Mouse (Mus musculus) limb, embryonic 13.5 days (tissue): ENCODE results near the gene Strada. TPM values are rescaled to one million over a fixed set of nuclear protein-coding genes. Genes with fewer than 3 reads are reported as not detected.
"Not testable (repeated sequence)": the region's sequence is repeated elsewhere in the genome, so short reads cannot be mapped to it uniquely, and the experiment has no call there.

Experiments
- ATAC-seq: fragments of 200-750 bp; cut with Nextera tagmentation; 2 replicates; pipeline ENCODE4 v1.8.0; 2017; ENCODE audit warnings: low read depth, moderate number of reproducible peaks, moderate TSS enrichment; ENCODE audit not compliant: low FRiP score
- H3K27ac ChIP-seq: fragments of 300-500 bp; sonication (generic); 2 replicates; pipeline ENCODE4 v1.5.1; 2015; ENCODE audit warnings: inconsistent platforms, mild to moderate bottlenecking, moderate library complexity
- H3K27me3 ChIP-seq: fragments of 300-500 bp; sonication (generic); 2 replicates; pipeline ENCODE4 v1.6.1; 2015; ENCODE audit warnings: mild to moderate bottlenecking, inconsistent platforms
- H3K36me3 ChIP-seq: fragments of 300-500 bp; sonication (generic); 2 replicates; pipeline ENCODE4 v1.6.1; 2015; ENCODE audit warnings: inconsistent platforms, mild to moderate bottlenecking, moderate library complexity
- H3K4me1 ChIP-seq: fragments of 300-500 bp; sonication (generic); 2 replicates; pipeline ENCODE4 v1.6.1; 2015; ENCODE audit warnings: inconsistent platforms
- H3K4me2 ChIP-seq: fragments of 300-500 bp; sonication (generic); replicated peaks from 2 replicates; pipeline ENCODE4 v1.6.1; 2015; ENCODE audit warnings: inconsistent platforms, mild to moderate bottlenecking, moderate library complexity
- H3K4me3 ChIP-seq: fragments of 300-500 bp; sonication (generic); 2 replicates; pipeline ENCODE4 v1.5.1; 2015; ENCODE audit warnings: moderate library complexity, mild to moderate bottlenecking, inconsistent platforms
- H3K9ac ChIP-seq: fragments of 300-500 bp; sonication (generic); 2 replicates; pipeline ENCODE4 v1.6.1; 2015; ENCODE audit warnings: mild to moderate bottlenecking, inconsistent platforms
- H3K9me3 ChIP-seq: fragments of 300-500 bp; sonication (generic); 2 replicates; pipeline ENCODE4 v1.6.1; 2016; ENCODE audit warnings: inconsistent platforms
- WGBS: fragments of 180-500 bp; shearing (Covaris S2); methylation state at CpG from one replicate; pipeline ENCODE4 v1.1.7; 2015; 5-methylcytosine and 5-hydroxymethylcytosine counted together
- polyA plus RNA-seq: library from polyadenylated mRNA; unstranded; fragments of >200 nt; fragmentation: Nextera tagmentation; extraction: Ambion mirVana; gene quantifications from 2 replicates; pipeline ENCODE4 v1.2.1, GENCODE M21; 2015

The Strada gene
- polyA plus RNA-seq, 1 experiment from 2014 or later, result 32.8 TPM

- Histone ChIP-seq H3K36me3 (peaks cover 97% of the 10 kb centered on the region), H3K27me3 (no peaks in the 10 kb centered on the region), H3K9me3 (no peaks in the 10 kb centered on the region), H3K9ac (no peak overlapping the region), H3K27ac (no peak overlapping the region), H3K4me1 (peaks cover 6% of the 10 kb centered on the region), H3K4me3 (no peak overlapping the region), H3K4me2 (no peak overlapping the region)
- 91% methylated on average over 3 of the region's 3 CpGs for WGBS
- no peak for ATAC-seq
Measured at GRCm38 (mm10) chr11:106151219-106151618, 50.7 kb downstream of the Strada start.

- peak overlapping the region; percentile 61; the same call in 1 of the 2 replicates for H3K27ac ChIP-seq
- no peak for ATAC-seq
- no peaks in the 10 kb centered on the region for H3K9me3 ChIP-seq
- H3K36me3 ChIP-seq, result peaks cover 52% of the 10 kb centered on the region
- peak overlapping the region; percentile 28; the same call in 1 of the 2 replicates for H3K4me2 ChIP-seq
- H3K4me1 ChIP-seq, result no peaks in the 10 kb centered on the region
- WGBS, result 53% methylated on average over 8 of the region's 8 CpGs
- H3K4me3 ChIP-seq, result no peak overlapping the region
- H3K9ac ChIP-seq, result no peak overlapping the region
- H3K27me3 ChIP-seq, result no peaks in the 10 kb centered on the region
Measured at GRCm38 (mm10) chr11:106134580-106135528, 67.1 kb downstream of the Strada start.

- H3K4me3 ChIP-seq, result no peak overlapping the region
- no peaks in the 10 kb centered on the region for H3K27me3 ChIP-seq
- ATAC-seq, result no peak
- 95% methylated on average over 5 of the region's 5 CpGs for WGBS
- H3K9me3 ChIP-seq, result no peaks in the 10 kb centered on the region
- H3K27ac ChIP-seq, result no peak overlapping the region
- H3K4me1 ChIP-seq, result no peaks in the 10 kb centered on the region
- no peak overlapping the region for H3K9ac ChIP-seq
- peaks cover 55% of the 10 kb centered on the region for H3K36me3 ChIP-seq
- H3K4me2 ChIP-seq, result no peak overlapping the region
Measured at GRCm38 (mm10) chr11:106132516-106132915, 69.5 kb downstream of the Strada start.

GRCm38 (mm10) chr11:106129477-106129876 lies 72.5 kb downstream of the Strada start:
- peaks cover 52% of the 10 kb centered on the region for H3K36me3 ChIP-seq
- no peak overlapping the region for H3K27ac ChIP-seq
- no peak overlapping the region for H3K4me2 ChIP-seq
- H3K4me1 ChIP-seq, result no peaks in the 10 kb centered on the region
- no peak for ATAC-seq
- H3K27me3 ChIP-seq, result no peaks in the 10 kb centered on the region
- no peak overlapping the region for H3K4me3 ChIP-seq
- no peak overlapping the region for H3K9ac ChIP-seq
- H3K9me3 ChIP-seq, result no peaks in the 10 kb centered on the region
- 92% methylated on average over 1 of the region's 1 CpGs for WGBS

GRCm38 (mm10) chr11:106126727-106127373 lies 75.1 kb downstream of the Strada start:
- H3K4me2 ChIP-seq, ATAC-seq, H3K9me3 ChIP-seq, H3K4me1 ChIP-seq, H3K27ac ChIP-seq, H3K4me3 ChIP-seq, H3K27me3 ChIP-seq, H3K9ac ChIP-seq: not testable (repeated sequence)
- WGBS, result 94% methylated on average over 6 of the region's 6 CpGs
- H3K36me3 ChIP-seq, result peaks cover 71% of the 10 kb centered on the region

GRCm38 (mm10) chr11:106125827-106126226 lies 76.1 kb downstream of the Strada start:
- H3K4me1 ChIP-seq, result no peaks in the 10 kb centered on the region
- no peaks in the 10 kb centered on the region for H3K27me3 ChIP-seq
- H3K4me2 ChIP-seq, result no peak overlapping the region
- no peaks in the 10 kb centered on the region for H3K9me3 ChIP-seq
- H3K27ac ChIP-seq, result no peak overlapping the region
- no peak overlapping the region for H3K9ac ChIP-seq
- H3K36me3 ChIP-seq, result peaks cover 79% of the 10 kb centered on the region
- no peak for ATAC-seq
- no peak overlapping the region for H3K4me3 ChIP-seq
- WGBS, result 81% methylated on average over 1 of the region's 1 CpGs

- Histone ChIP-seq H3K4me1 (no peaks in the 10 kb centered on the region), H3K4me3 (no peak overlapping the region), H3K27ac (no peak overlapping the region), H3K9me3 (no peaks in the 10 kb centered on the region), H3K4me2 (no peak overlapping the region), H3K36me3 (peaks cover 75% of the 10 kb centered on the region), H3K9ac (no peak overlapping the region), H3K27me3 (no peaks in the 10 kb centered on the region)
- WGBS, result 79% methylated on average over 4 of the region's 4 CpGs
- no peak for ATAC-seq
Measured at GRCm38 (mm10) chr11:106124784-106125183, 77.2 kb downstream of the Strada start.

GRCm38 (mm10) chr11:106122736-106123135 lies 79.2 kb downstream of the Strada start:
- WGBS, result 84% methylated on average over 3 of the region's 3 CpGs
- no peak for ATAC-seq

GRCm38 (mm10) chr11:106122221-106122620 lies 79.7 kb downstream of the Strada start:
- Histone ChIP-seq H3K4me3 (no peak overlapping the region), H3K27ac (no peak overlapping the region), H3K27me3 (no peaks in the 10 kb centered on the region), H3K9ac (no peak overlapping the region), H3K36me3 (peaks cover 83% of the 10 kb centered on the region), H3K4me2 (no peak overlapping the region), H3K4me1 (no peaks in the 10 kb centered on the region), H3K9me3 (no peaks in the 10 kb centered on the region)
- no peak for ATAC-seq
- WGBS, result 93% methylated on average over 5 of the region's 5 CpGs

More at GRCm38 (mm10) chr11:106122736-106123135, 79.2 kb downstream of the Strada start:
- Histone ChIP-seq H3K27me3 (no peaks in the 10 kb centered on the region), H3K4me2 (no peak overlapping the region), H3K4me3 (no peak overlapping the region), H3K36me3 (peaks cover 78% of the 10 kb centered on the region), H3K9me3 (no peaks in the 10 kb centered on the region), H3K27ac (no peak overlapping the region), H3K4me1 (no peaks in the 10 kb centered on the region), H3K9ac (no peak overlapping the region)

Other genes starting within 250 kb of the Strada start
- 9.9 and 10.5 TPM in 2 replicates for gene Cyb561, start 248.8 kb downstream of the Strada start, polyA plus RNA-seq
- gene Ace, start 234.2 kb downstream of the Strada start, polyA plus RNA-seq, result 0.48 and 0.51 TPM in 2 replicates
- gene Ace3, start 207.5 kb downstream of the Strada start, polyA plus RNA-seq, result not detected in 2 replicates
- gene Kcnh6, start 194.0 kb downstream of the Strada start, polyA plus RNA-seq, result 0.22 and 0.23 TPM in 2 replicates
- gene Dcaf7, start 165.3 kb downstream of the Strada start, polyA plus RNA-seq, result 68.6 and 73.4 TPM in 2 replicates
- 8.6 and 9.7 TPM in 2 replicates for gene Taco1, start 136.1 kb downstream of the Strada start, polyA plus RNA-seq
- 25.3 and 27.1 TPM in 2 replicates for gene Map3k3, start 117.6 kb downstream of the Strada start, polyA plus RNA-seq
- gene Gm10840, start 41.3 kb downstream of the Strada start, polyA plus RNA-seq, result not detected in 2 replicates
- 378 and 399 TPM in 2 replicates for gene Limd2, start 41.3 kb downstream of the Strada start, polyA plus RNA-seq
- 73.2 and 76.8 TPM in 2 replicates for gene Ccdc47, start 14.2 kb upstream of the Strada start, polyA plus RNA-seq
- 88.5 and 91.4 TPM in 2 replicates for gene Ddx42, start 14.8 kb upstream of the Strada start, polyA plus RNA-seq
- 56.4 and 58.5 TPM in 2 replicates for gene Ftsj3, start 53.9 kb upstream of the Strada start, polyA plus RNA-seq
- 320 and 338 TPM in 2 replicates for gene Psmc5, start 54.0 kb upstream of the Strada start, polyA plus RNA-seq
- 82.6 and 82.7 TPM in 2 replicates for gene Smarcd2, start 70.8 kb upstream of the Strada start, polyA plus RNA-seq
- gene Tcam1, start 74.5 kb upstream of the Strada start, polyA plus RNA-seq, result 0.34 and 0.43 TPM in 2 replicates
- gene Gh, start 99.7 kb upstream of the Strada start, polyA plus RNA-seq, result not detected in 2 replicates
- 1.6 and 2.9 TPM in 2 replicates for gene Cd79b, start 112.6 kb upstream of the Strada start, polyA plus RNA-seq
- gene Scn4a, start 151.1 kb upstream of the Strada start, polyA plus RNA-seq, result 0.42 and 0.49 TPM in 2 replicates
- 0.25 TPM in 1 of 2 replicates, not detected in the other for gene Prr29, start 163.3 kb upstream of the Strada start, polyA plus RNA-seq
- 28.7 and 30.1 TPM in 2 replicates for gene Icam2, start 185.9 kb upstream of the Strada start, polyA plus RNA-seq